Mouse (Mus musculus) hindbrain, embryonic 15.5 days (tissue): ENCODE data around the gene Afap1l2. TPM values are rescaled to one million over a fixed set of nuclear protein-coding genes. Genes with fewer than 3 reads are reported as not detected.

Source experiments
- ATAC-seq: fragments of 200-750 bp; cut with Nextera tagmentation; 2 replicates; pipeline ENCODE4 v1.8.0; 2017; ENCODE audit warnings: low read depth, moderate number of reproducible peaks, moderate TSS enrichment; ENCODE audit not compliant: low FRiP score
- H3K27ac ChIP-seq: fragments of 300-500 bp; sonication (generic); replicated peaks from 2 replicates; pipeline ENCODE4 v1.5.1; 2015; ENCODE audit warnings: mild to moderate bottlenecking, inconsistent platforms
- H3K27me3 ChIP-seq: fragments of 300-500 bp; sonication (generic); 2 replicates; pipeline ENCODE4 v1.6.1; 2015; ENCODE audit warnings: control low read depth, inconsistent platforms
- H3K36me3 ChIP-seq: fragments of 300-500 bp; sonication (generic); 2 replicates; pipeline ENCODE4 v1.6.1; 2015; ENCODE audit warnings: control low read depth, inconsistent platforms
- H3K4me1 ChIP-seq: fragments of 300-500 bp; sonication (generic); replicated peaks from 2 replicates; pipeline ENCODE4 v1.6.1; 2015; ENCODE audit warnings: control low read depth, inconsistent platforms
- H3K4me2 ChIP-seq: fragments of 300-500 bp; sonication (generic); 2 replicates; pipeline ENCODE4 v1.6.1; 2015; ENCODE audit warnings: moderate library complexity, mild to moderate bottlenecking, inconsistent platforms
- H3K4me3 ChIP-seq: fragments of 300-500 bp; sonication (generic); 2 replicates; pipeline ENCODE4 v1.5.1; 2015; ENCODE audit warnings: mild to moderate bottlenecking, inconsistent platforms
- H3K9ac ChIP-seq: fragments of 300-500 bp; sonication (generic); 2 replicates; pipeline ENCODE4 v1.6.1; 2015; ENCODE audit warnings: inconsistent platforms
- H3K9me3 ChIP-seq: fragments of 300-500 bp; sonication (generic); 2 replicates; pipeline ENCODE4 v1.6.1; 2016; ENCODE audit warnings: control low read depth, inconsistent platforms
- WGBS: fragments of 180-500 bp; shearing (Covaris S2); methylation state at CpG from one replicate; pipeline ENCODE4 v1.1.7; 2015; 5-methylcytosine and 5-hydroxymethylcytosine counted together
- polyA plus RNA-seq: library from polyadenylated mRNA; unstranded; fragments of >200 nt; fragmentation: Nextera tagmentation; extraction: Ambion mirVana; gene quantifications from 2 replicates; pipeline ENCODE4 v1.2.1, GENCODE M21; 2015

The Afap1l2 gene
- polyA plus RNA-seq, 1 experiment from 2014 or later = 16.4 TPM

- no peak overlapping the region for H3K4me2 ChIP-seq
- H3K27ac ChIP-seq = no peak overlapping the region
- no peak overlapping the region for H3K9ac ChIP-seq
- no peaks in the 10 kb centered on the region for H3K36me3 ChIP-seq
- ATAC-seq = no peak
- H3K27me3 ChIP-seq = no peaks in the 10 kb centered on the region
- no peaks in the 10 kb centered on the region for H3K4me1 ChIP-seq
- H3K9me3 ChIP-seq = no peaks in the 10 kb centered on the region
- WGBS = 26% methylated on average over 8 of the region's 8 CpGs
- H3K4me3 ChIP-seq = no peak overlapping the region
Measured at GRCm38 (mm10) chr19:57028327-57029179, 20.5 kb upstream of the Afap1l2 start.

- Histone ChIP-seq H3K4me2 (no peak overlapping the region), H3K27ac (no peak overlapping the region), H3K27me3 (no peaks in the 10 kb centered on the region), H3K4me3 (no peak overlapping the region), H3K9me3 (no peaks in the 10 kb centered on the region), H3K9ac (no peak overlapping the region), H3K4me1 (no peaks in the 10 kb centered on the region), H3K36me3 (no peaks in the 10 kb centered on the region)
- ATAC-seq = no peak
- WGBS = 77% methylated on average over 4 of the region's 4 CpGs
Measured at GRCm38 (mm10) chr19:57026501-57026900, 18.5 kb upstream of the Afap1l2 start.

GRCm38 (mm10) chr19:57017785-57018179 lies 9.8 kb upstream of the Afap1l2 start:
- ATAC-seq = no peak
- H3K27ac ChIP-seq = 0 out of 2 replicates have a peak overlapping the region, but pooled peaks have one; percentile 39
- no peaks in the 10 kb centered on the region for H3K9me3 ChIP-seq
- H3K4me2 ChIP-seq = no peak overlapping the region
- WGBS = 81% methylated on average over 8 of the region's 8 CpGs
- no peak overlapping the region for H3K9ac ChIP-seq
- peaks cover 5% of the 10 kb centered on the region; the same call in 1 of the 2 replicates for H3K4me1 ChIP-seq
- no peaks in the 10 kb centered on the region for H3K27me3 ChIP-seq
- no peak overlapping the region for H3K4me3 ChIP-seq
- no peaks in the 10 kb centered on the region for H3K36me3 ChIP-seq

- Histone ChIP-seq H3K27me3 (no peaks in the 10 kb centered on the region), H3K36me3 (no peaks in the 10 kb centered on the region), H3K4me1 (peaks cover 5% of the 10 kb centered on the region; the same call in 1 of the 2 replicates), H3K9me3 (no peaks in the 10 kb centered on the region), H3K27ac (0 out of 2 replicates have a peak overlapping the region, but pooled peaks have one; percentile 39), H3K4me3 (no peak overlapping the region), H3K4me2 (no peak overlapping the region), H3K9ac (no peak overlapping the region)
- WGBS = 43% methylated on average over 15 of the region's 15 CpGs
- ATAC-seq = no peak
Measured at GRCm38 (mm10) chr19:57016995-57017784, 9.2 kb upstream of the Afap1l2 start.

GRCm38 (mm10) chr19:57014808-57015207 lies 6.8 kb upstream of the Afap1l2 start:
- ATAC-seq = no peak
- Histone ChIP-seq H3K9me3 (no peaks in the 10 kb centered on the region), H3K36me3 (no peaks in the 10 kb centered on the region), H3K4me1 (peaks cover 5% of the 10 kb centered on the region; the same call in 1 of the 2 replicates), H3K4me2 (no peak overlapping the region), H3K27ac (no peak overlapping the region), H3K4me3 (no peak overlapping the region), H3K9ac (no peak overlapping the region), H3K27me3 (no peaks in the 10 kb centered on the region)
- WGBS = 90% methylated on average over 3 of the region's 3 CpGs

- peaks cover 4% of the 10 kb centered on the region; the same call in 1 of the 2 replicates for H3K27me3 ChIP-seq
- H3K36me3 ChIP-seq = no peaks in the 10 kb centered on the region
- H3K4me3 ChIP-seq = no peak overlapping the region
- no peak overlapping the region for H3K9ac ChIP-seq
- H3K4me1 ChIP-seq = peaks cover 9% of the 10 kb centered on the region
- no peak for ATAC-seq
- H3K9me3 ChIP-seq = no peaks in the 10 kb centered on the region
- WGBS = 44% methylated on average over 6 of the region's 6 CpGs
- H3K27ac ChIP-seq = no peak overlapping the region
- no peak overlapping the region for H3K4me2 ChIP-seq
Measured at GRCm38 (mm10) chr19:57013271-57013677, 5.2 kb upstream of the Afap1l2 start.

- WGBS = 63% methylated on average over 3 of the region's 3 CpGs
- H3K27me3 ChIP-seq = peaks cover 15% of the 10 kb centered on the region
- no peak for ATAC-seq
Measured at GRCm38 (mm10) chr19:57012068-57012467, 4.0 kb upstream of the Afap1l2 start.

GRCm38 (mm10) chr19:57010064-57010463 lies 2.0 kb upstream of the Afap1l2 start:
- Histone ChIP-seq H3K4me3 (no peak overlapping the region), H3K4me2 (no peak overlapping the region), H3K36me3 (no peaks in the 10 kb centered on the region), H3K9me3 (no peaks in the 10 kb centered on the region), H3K27ac (no peak overlapping the region), H3K27me3 (peaks cover 16% of the 10 kb centered on the region), H3K9ac (no peak overlapping the region), H3K4me1 (peaks cover 13% of the 10 kb centered on the region)
- ATAC-seq = no peak
- WGBS = 34% methylated on average over 4 of the region's 4 CpGs

More at GRCm38 (mm10) chr19:57012068-57012467, 4.0 kb upstream of the Afap1l2 start:
- Histone ChIP-seq H3K4me2 (no peak overlapping the region), H3K4me3 (no peak overlapping the region), H3K9me3 (no peaks in the 10 kb centered on the region), H3K4me1 (peaks cover 18% of the 10 kb centered on the region), H3K9ac (no peak overlapping the region), H3K36me3 (no peaks in the 10 kb centered on the region), H3K27ac (no peak overlapping the region)

GRCm38 (mm10) chr19:57009653-57010052 lies 1.6 kb upstream of the Afap1l2 start:
- H3K36me3 ChIP-seq = no peaks in the 10 kb centered on the region
- H3K4me3 ChIP-seq = no peak overlapping the region
- 38% methylated on average over 4 of the region's 4 CpGs for WGBS
- no peak for ATAC-seq
- no peak overlapping the region for H3K9ac ChIP-seq
- no peak overlapping the region for H3K4me2 ChIP-seq
- no peaks in the 10 kb centered on the region for H3K9me3 ChIP-seq
- H3K27me3 ChIP-seq = peaks cover 16% of the 10 kb centered on the region
- H3K4me1 ChIP-seq = peaks cover 13% of the 10 kb centered on the region
- no peak overlapping the region for H3K27ac ChIP-seq

GRCm38 (mm10) chr19:57007291-57007690 lies 737 bp downstream of the Afap1l2 start:
- ATAC-seq = no peak
- peak overlapping the region; percentile 45 for H3K4me3 ChIP-seq
- 53% methylated on average over 16 of the region's 16 CpGs for WGBS
- no peaks in the 10 kb centered on the region for H3K9me3 ChIP-seq
- peak overlapping the region; percentile 43; the same call in 1 of the 2 replicates for H3K9ac ChIP-seq
- peaks cover 28% of the 10 kb centered on the region for H3K4me1 ChIP-seq
- no peak overlapping the region for H3K27ac ChIP-seq
- no peaks in the 10 kb centered on the region for H3K36me3 ChIP-seq
- H3K27me3 ChIP-seq = peaks cover 16% of the 10 kb centered on the region
- peak overlapping the region; percentile 84 for H3K4me2 ChIP-seq

GRCm38 (mm10) chr19:57006841-57007240 lies 1.2 kb downstream of the Afap1l2 start:
- H3K27me3 ChIP-seq = peaks cover 16% of the 10 kb centered on the region
- WGBS = 53% methylated on average over 13 of the region's 13 CpGs
- no peaks in the 10 kb centered on the region for H3K36me3 ChIP-seq
- peak overlapping the region; percentile 45 for H3K4me3 ChIP-seq
- H3K9me3 ChIP-seq = no peaks in the 10 kb centered on the region
- no peak for ATAC-seq
- H3K4me2 ChIP-seq = peak overlapping the region; percentile 84
- peak overlapping the region; percentile 9; the same call in 1 of the 2 replicates for H3K27ac ChIP-seq
- H3K4me1 ChIP-seq = peaks cover 32% of the 10 kb centered on the region
- no peak overlapping the region for H3K9ac ChIP-seq

- peaks cover 16% of the 10 kb centered on the region for H3K27me3 ChIP-seq
- no peak overlapping the region for H3K27ac ChIP-seq
- H3K9ac ChIP-seq = no peak overlapping the region
- H3K4me1 ChIP-seq = peaks cover 41% of the 10 kb centered on the region
- no peak overlapping the region for H3K4me3 ChIP-seq
- no peak overlapping the region for H3K4me2 ChIP-seq
- no peaks in the 10 kb centered on the region for H3K36me3 ChIP-seq
- no peak for ATAC-seq
- H3K9me3 ChIP-seq = no peaks in the 10 kb centered on the region
- 88% methylated on average over 4 of the region's 4 CpGs for WGBS
Measured at GRCm38 (mm10) chr19:57005062-57005461, 3.0 kb downstream of the Afap1l2 start.
